Mouse (Mus musculus) limb, embryonic 11.5 days (tissue): ENCODE measurements at regions not wholly inside any gene's neighbourhood (a gene's known extent, or its start where the extent isn't known, plus 50 kb on each side); places are given as distances from the start of the nearest gene placed in this dataset.
"Not testable (repeated sequence)": the region's sequence is repeated elsewhere in the genome, so short reads cannot be mapped to it uniquely, and the experiment has no call there.

ENCODE experiments used
- ATAC-seq: fragments of 200-750 bp; cut with Nextera tagmentation; 2 replicates; pipeline ENCODE4 v1.8.0; 2017; ENCODE audit warnings: low read depth; ENCODE audit not compliant: insufficient number of reproducible peaks, low FRiP score, low TSS enrichment
- DNase-seq: peaks from one replicate; pipeline ENCODE4 v3.0.0-alpha.2; 2015; ENCODE audit warnings: low spot score
- H3K27ac ChIP-seq: fragments of 300-500 bp; sonication (generic); replicated peaks from 2 replicates; pipeline ENCODE4 v1.5.1; 2014; ENCODE audit warnings: low read depth, mild to moderate bottlenecking, low read length
- H3K27me3 ChIP-seq: fragments of 300-500 bp; sonication (generic); 2 replicates; pipeline ENCODE4 v1.6.1; 2014; ENCODE audit warnings: mild to moderate bottlenecking, low read length, mixed read lengths; ENCODE audit not compliant: control insufficient read depth, insufficient read depth
- H3K36me3 ChIP-seq: fragments of 300-500 bp; sonication (generic); 2 replicates; pipeline ENCODE4 v1.6.1; 2014; ENCODE audit warnings: mild to moderate bottlenecking, low read length, moderate library complexity, mixed read lengths; ENCODE audit not compliant: control insufficient read depth, insufficient read depth
- H3K4me1 ChIP-seq: fragments of 300-500 bp; sonication (generic); 2 replicates; pipeline ENCODE4 v1.6.1; 2014; ENCODE audit warnings: low read length, mixed read lengths; ENCODE audit not compliant: control insufficient read depth, insufficient read depth
- H3K4me2 ChIP-seq: fragments of 300-500 bp; sonication (generic); 2 replicates; pipeline ENCODE4 v1.6.1; 2014; ENCODE audit warnings: low read depth, mild to moderate bottlenecking, moderate library complexity; ENCODE audit not compliant: severe bottlenecking
- H3K4me3 ChIP-seq: fragments of 300-500 bp; sonication (generic); 2 replicates; pipeline ENCODE4 v1.5.1; 2014; ENCODE audit warnings: low read depth, low read length
- H3K9ac ChIP-seq: fragments of 300-500 bp; sonication (generic); 2 replicates; pipeline ENCODE4 v1.6.1; 2014; ENCODE audit warnings: mild to moderate bottlenecking, low read length
- H3K9me3 ChIP-seq: fragments of 300-500 bp; sonication (generic); 2 replicates; pipeline ENCODE4 v1.6.1; 2016; ENCODE audit warnings: low read length; ENCODE audit not compliant: control insufficient read depth
- WGBS: fragments of 180-500 bp; shearing (Covaris S2); extraction: QIAGEN DNeasy Blood & Tissue Kit; methylation state at CpG from one replicate; pipeline ENCODE4 v1.1.7; 2014; 5-methylcytosine and 5-hydroxymethylcytosine counted together

- H3K9ac ChIP-seq, H3K4me3 ChIP-seq, H3K4me1 ChIP-seq, H3K4me2 ChIP-seq, DNase-seq, H3K27ac ChIP-seq, H3K27me3 ChIP-seq, H3K36me3 ChIP-seq, H3K9me3 ChIP-seq, ATAC-seq: not testable (repeated sequence)
- 93% methylated on average over 5 of the region's 12 CpGs for WGBS
Measured at GRCm38 (mm10) chr16:15195931-15196330, 121.3 kb upstream of the Gm21897 start.

- no peak for ATAC-seq
- DNase-seq: no peak
Measured at GRCm38 (mm10) chr16:15196855-15197254, 120.4 kb upstream of the Gm21897 start.

GRCm38 (mm10) chr16:15215921-15216320 is 101.3 kb upstream of the Gm21897 start:
- Histone ChIP-seq H3K9ac (no peak overlapping the region), H3K27me3 (no peaks in the 10 kb centered on the region), H3K4me3 (no peak overlapping the region), H3K9me3 (no peaks in the 10 kb centered on the region), H3K4me1 (no peaks in the 10 kb centered on the region), H3K36me3 (no peaks in the 10 kb centered on the region), H3K4me2 (no peak overlapping the region), H3K27ac (no peak overlapping the region)
- no peak for DNase-seq
- WGBS: 91% methylated on average over 2 of the region's 2 CpGs
- no peak for ATAC-seq

More at GRCm38 (mm10) chr16:15196855-15197254, 120.4 kb upstream of the Gm21897 start:
- Histone ChIP-seq H3K9me3 (no peaks in the 10 kb centered on the region), H3K4me3 (no peak overlapping the region), H3K4me2 (no peak overlapping the region), H3K4me1 (peaks cover 7% of the 10 kb centered on the region; the same call in 1 of the 2 replicates), H3K27me3 (no peaks in the 10 kb centered on the region), H3K9ac (no peak overlapping the region), H3K36me3 (no peaks in the 10 kb centered on the region), H3K27ac (no peak overlapping the region)

- Histone ChIP-seq H3K27me3 (no peaks in the 10 kb centered on the region), H3K4me1 (no peaks in the 10 kb centered on the region), H3K9ac (no peak overlapping the region), H3K4me3 (no peak overlapping the region), H3K9me3 (no peaks in the 10 kb centered on the region), H3K27ac (no peak overlapping the region), H3K4me2 (no peak overlapping the region), H3K36me3 (no peaks in the 10 kb centered on the region)
- WGBS: 30% methylated on average over 4 of the region's 4 CpGs
- DNase-seq: peak; percentile 78
- peak; percentile 89 for ATAC-seq
Measured at GRCm38 (mm10) chr16:15220961-15221547, 96.2 kb upstream of the Gm21897 start.

GRCm38 (mm10) chr16:15237836-15238235 is 79.4 kb upstream of the Gm21897 start:
- Histone ChIP-seq H3K4me1 (no peaks in the 10 kb centered on the region), H3K9ac (no peak overlapping the region), H3K36me3 (no peaks in the 10 kb centered on the region), H3K4me3 (no peak overlapping the region), H3K9me3 (no peaks in the 10 kb centered on the region), H3K27ac (no peak overlapping the region), H3K4me2 (no peak overlapping the region), H3K27me3 (no peaks in the 10 kb centered on the region)
- no peak for ATAC-seq
- no peak for DNase-seq

- no peak for ATAC-seq
- no peaks in the 10 kb centered on the region for H3K36me3 ChIP-seq
- no peaks in the 10 kb centered on the region for H3K4me1 ChIP-seq
- H3K27me3 ChIP-seq: no peaks in the 10 kb centered on the region
- DNase-seq: no peak
- H3K9me3 ChIP-seq: no peaks in the 10 kb centered on the region
- no peak overlapping the region for H3K4me2 ChIP-seq
- no peak overlapping the region for H3K27ac ChIP-seq
- no peak overlapping the region for H3K9ac ChIP-seq
- no peak overlapping the region for H3K4me3 ChIP-seq
Measured at GRCm38 (mm10) chr16:15238449-15238848, 78.8 kb upstream of the Gm21897 start.

GRCm38 (mm10) chr16:15250186-15250585 is 67.1 kb upstream of the Gm21897 start:
- no peaks in the 10 kb centered on the region for H3K9me3 ChIP-seq
- H3K4me1 ChIP-seq: no peaks in the 10 kb centered on the region
- ATAC-seq: no peak
- no peaks in the 10 kb centered on the region for H3K27me3 ChIP-seq
- no peak overlapping the region for H3K27ac ChIP-seq
- no peak overlapping the region for H3K4me3 ChIP-seq
- H3K36me3 ChIP-seq: no peaks in the 10 kb centered on the region
- no peak overlapping the region for H3K9ac ChIP-seq
- no peak for DNase-seq
- no peak overlapping the region for H3K4me2 ChIP-seq

GRCm38 (mm10) chr16:15251686-15252085 is 65.6 kb upstream of the Gm21897 start:
- Histone ChIP-seq H3K27me3 (no peaks in the 10 kb centered on the region), H3K9me3 (no peaks in the 10 kb centered on the region), H3K36me3 (no peaks in the 10 kb centered on the region), H3K4me3 (no peak overlapping the region), H3K4me2 (no peak overlapping the region), H3K4me1 (no peaks in the 10 kb centered on the region), H3K27ac (no peak overlapping the region), H3K9ac (no peak overlapping the region)
- DNase-seq: no peak
- 85% methylated on average over 2 of the region's 2 CpGs for WGBS
- ATAC-seq: no peak

GRCm38 (mm10) chr16:15252666-15253347 is 64.5 kb upstream of the Gm21897 start:
- Histone ChIP-seq H3K27ac (no peak overlapping the region), H3K4me3 (no peak overlapping the region), H3K9ac (no peak overlapping the region), H3K36me3 (no peaks in the 10 kb centered on the region), H3K4me1 (no peaks in the 10 kb centered on the region), H3K27me3 (no peaks in the 10 kb centered on the region), H3K4me2 (no peak overlapping the region), H3K9me3 (no peaks in the 10 kb centered on the region)
- 88% methylated on average over 6 of the region's 6 CpGs for WGBS
- ATAC-seq: no peak
- no peak for DNase-seq
